Mouse (Mus musculus) kidney, postnatal 0 days (tissue): ENCODE data around the gene Rab24. TPM values are rescaled to one million over a fixed set of nuclear protein-coding genes. Genes with fewer than 3 reads are reported as not detected.

Experiments used
- ATAC-seq: fragments of 200-750 bp; cut with Nextera tagmentation; replicated peaks from 2 replicates; pipeline ENCODE4 v1.8.0; 2017; ENCODE audit warnings: low read depth, moderate number of reproducible peaks, moderate TSS enrichment, moderate library complexity; ENCODE audit not compliant: low FRiP score
- DNase-seq: peaks from one replicate; pipeline ENCODE4 v3.0.0-alpha.2; 2016; ENCODE audit warnings: low spot score
- H3K27ac ChIP-seq: fragments of 300-500 bp; sonication (generic); 2 replicates; pipeline ENCODE4 v1.5.1; 2014; ENCODE audit warnings: mild to moderate bottlenecking
- H3K27me3 ChIP-seq: fragments of 300-500 bp; sonication (generic); 2 replicates; pipeline ENCODE4 v1.6.1; 2014; ENCODE audit warnings: low read length, mixed read lengths; ENCODE audit not compliant: insufficient read depth
- H3K36me3 ChIP-seq: fragments of 300-500 bp; sonication (generic); 2 replicates; pipeline ENCODE4 v1.6.1; 2014; ENCODE audit warnings: low read length, mixed read lengths; ENCODE audit not compliant: insufficient read depth
- H3K4me1 ChIP-seq: fragments of 300-500 bp; sonication (generic); replicated peaks from 2 replicates; pipeline ENCODE4 v1.6.1; 2014; ENCODE audit warnings: antibody characterized with exemption, low read length, mixed read lengths; ENCODE audit not compliant: insufficient read depth
- H3K4me2 ChIP-seq: fragments of 300-500 bp; sonication (generic); 2 replicates; pipeline ENCODE4 v1.6.1; 2014; ENCODE audit warnings: mild to moderate bottlenecking, low read length, moderate library complexity, mixed read lengths
- H3K4me3 ChIP-seq: fragments of 300-500 bp; sonication (generic); replicated peaks from 2 replicates; pipeline ENCODE4 v1.5.1; 2014; ENCODE audit warnings: low read depth, low read length
- H3K9ac ChIP-seq: fragments of 300-500 bp; sonication (generic); 2 replicates; pipeline ENCODE4 v1.6.1; 2014; ENCODE audit warnings: low read depth, low read length
- H3K9me3 ChIP-seq: fragments of 300-500 bp; sonication (generic); replicated peaks from 2 replicates; pipeline ENCODE4 v1.6.1; 2016; ENCODE audit warnings: low read length, inconsistent platforms, mixed read lengths
- CTCF ChIP-seq: IDR thresholded peaks from 2 replicates; pipeline ENCODE4 v1.5.1; 2016; ENCODE audit warnings: antibody characterized with exemption, low read depth, mild to moderate bottlenecking, moderate library complexity
- WGBS: fragments of 180-500 bp; shearing (Covaris S2); extraction: QIAGEN DNeasy Blood & Tissue Kit; methylation state at CpG from one replicate; pipeline ENCODE4 v1.1.7; 2014; 5-methylcytosine and 5-hydroxymethylcytosine counted together
- polyA plus RNA-seq: library from polyadenylated mRNA; unstranded; fragments of >200 nt; fragmentation: Nextera tagmentation; extraction: Ambion mirVana; gene quantifications from 2 replicates; pipeline ENCODE4 v1.2.1, GENCODE M21; 2015

Gene Rab24
- polyA plus RNA-seq, 1 experiment from 2014 or later, result 93.1 TPM

DNA sequence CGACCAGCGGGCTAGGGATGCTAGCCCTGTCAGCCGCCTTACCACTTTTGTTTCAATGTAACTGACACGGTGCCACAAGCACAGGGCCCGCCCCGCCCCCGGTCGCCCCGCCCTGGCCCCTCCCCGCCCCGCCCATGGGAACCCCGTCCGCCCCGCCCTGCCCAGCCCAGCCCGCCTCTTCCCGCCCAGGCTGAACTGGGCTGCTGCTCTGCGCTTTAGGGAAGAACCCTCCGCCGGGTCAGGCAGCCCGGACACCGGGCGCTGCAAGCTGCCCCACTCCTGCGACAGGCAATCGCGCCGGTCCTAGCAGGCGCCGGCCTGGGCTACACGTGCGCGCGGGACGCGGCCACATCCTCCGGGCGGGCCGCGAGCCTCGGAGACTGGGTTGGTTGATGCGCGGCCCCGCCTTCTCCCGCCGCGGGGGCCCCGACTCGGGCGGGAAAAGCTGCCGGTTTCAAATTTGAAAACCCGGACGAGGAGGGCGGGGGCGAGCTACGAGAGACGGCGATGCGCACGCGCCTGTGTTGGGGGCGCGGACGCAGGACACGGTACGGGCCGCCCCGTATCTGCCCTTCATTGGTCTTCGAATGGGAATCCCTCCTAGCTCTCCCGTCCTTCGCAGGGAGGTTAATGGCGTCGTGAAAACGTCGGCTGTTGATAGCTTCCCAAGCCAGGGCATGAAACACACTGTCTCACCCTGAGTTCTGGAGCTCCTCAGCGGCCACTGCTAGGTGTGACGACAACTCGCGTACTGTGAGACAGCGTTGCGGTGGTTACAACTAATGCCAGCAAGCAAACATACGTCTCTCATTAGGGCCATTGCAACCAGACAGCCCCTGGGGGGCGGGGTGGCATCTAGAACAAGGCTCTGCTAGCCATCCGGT lies 8.2 kb upstream of the Rab24 start, which contains the start of gene Mxd3:
Gene Mxd3 (minus strand): TSS at position 141 of the 884 bp plus-strand sequence.
- WGBS, result under 1% methylated on average over 75 of the region's 82 CpGs

DNA sequence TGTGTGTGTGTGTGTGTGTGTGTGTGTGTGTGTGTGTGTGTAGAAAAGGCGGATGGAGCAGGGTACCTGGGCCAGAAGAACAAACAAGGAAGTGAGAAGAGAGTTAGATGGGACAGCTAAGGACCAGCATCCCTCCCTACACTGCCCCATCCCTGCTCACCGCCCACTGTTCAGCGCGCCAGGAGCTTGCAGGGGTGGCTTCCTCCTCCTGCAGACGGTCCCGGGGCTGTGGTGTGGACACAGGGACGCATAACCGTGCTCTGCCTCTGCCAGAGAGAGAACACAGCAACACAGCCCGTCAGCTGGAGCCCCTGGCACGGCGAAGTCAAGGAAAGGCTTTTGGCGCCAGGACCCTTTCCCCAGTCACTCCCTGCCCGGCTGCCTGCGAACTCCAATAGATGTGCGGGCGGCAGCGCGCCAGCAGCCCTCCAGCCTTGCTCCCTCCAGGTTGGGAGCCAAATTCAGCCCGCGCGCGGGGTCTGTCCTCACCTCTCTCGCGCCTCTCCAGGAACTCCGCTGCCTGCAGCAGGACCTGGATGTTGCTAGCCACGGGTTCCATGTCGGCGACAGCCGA lies 7.5 kb upstream of the Rab24 start:
- Histone ChIP-seq H3K4me3 (peak overlapping the region; percentile 50), H3K4me1 (peaks cover 10% of the 10 kb centered on the region), H3K4me2 (peak overlapping the region; percentile 68), H3K9ac (peak overlapping the region; percentile 54), H3K9me3 (no peaks in the 10 kb centered on the region), H3K27me3 (no peaks in the 10 kb centered on the region), H3K27ac (peak overlapping the region; percentile 3; the same call in 1 of the 2 replicates), H3K36me3 (peaks cover 15% of the 10 kb centered on the region)
- WGBS, result 0% methylated on average over 26 of the region's 29 CpGs
- DNase-seq (peak; percentile 37), ATAC-seq (peak; percentile 8)
- no peak for TF ChIP-seq CTCF

More for the DNA sequence above, 8.2 kb upstream of the Rab24 start, which contains the start of gene Mxd3:
- ATAC-seq (peak; percentile 75), DNase-seq (peak; percentile 88)
- Histone ChIP-seq H3K4me2 (peak within 1 kb of the TSS; percentile 68), H3K36me3 (peaks cover 10% of the 10 kb centered on the region; the same call in 1 of the 2 replicates), H3K4me3 (peak within 1 kb of the TSS; percentile 50), H3K27ac (peak within 1 kb of the TSS; percentile 65), H3K9me3 (no peaks in the 10 kb centered on the region), H3K9ac (peak within 1 kb of the TSS; percentile 54), H3K4me1 (peaks cover 10% of the 10 kb centered on the region), H3K27me3 (no peaks in the 10 kb centered on the region)
- TF ChIP-seq CTCF, result no peak

- no peak for DNase-seq
- H3K4me3 ChIP-seq, result peak overlapping the region; percentile 50
- TF ChIP-seq CTCF, result no peak
- no peak overlapping the region; the same call in 1 of the 2 replicates for H3K9ac ChIP-seq
- H3K4me2 ChIP-seq, result peak overlapping the region; percentile 68
- H3K9me3 ChIP-seq, result no peaks in the 10 kb centered on the region
- H3K36me3 ChIP-seq, result peaks cover 21% of the 10 kb centered on the region
- H3K27me3 ChIP-seq, result no peaks in the 10 kb centered on the region
- 77% methylated on average over 4 of the region's 4 CpGs for WGBS
- ATAC-seq, result no peak
- no peak overlapping the region for H3K27ac ChIP-seq
- H3K4me1 ChIP-seq, result peaks cover 10% of the 10 kb centered on the region
Observed at GRCm38 (mm10) chr13:55328641-55329040, 6.9 kb upstream of the Rab24 start.

- Histone ChIP-seq H3K27ac (no peak overlapping the region), H3K4me1 (peaks cover 15% of the 10 kb centered on the region), H3K4me3 (peak overlapping the region; percentile 50; the same call in 1 of the 2 replicates), H3K9ac (0 out of 2 replicates have a peak overlapping the region, but pooled peaks have one; percentile 3), H3K4me2 (peak overlapping the region; percentile 68), H3K9me3 (no peaks in the 10 kb centered on the region), H3K36me3 (peaks cover 25% of the 10 kb centered on the region), H3K27me3 (no peaks in the 10 kb centered on the region)
- WGBS, result 84% methylated on average over 6 of the region's 6 CpGs
- TF ChIP-seq CTCF, result no peak
- DNase-seq (no peak), ATAC-seq (no peak)
Observed at GRCm38 (mm10) chr13:55328171-55328570, 6.4 kb upstream of the Rab24 start.

- no peak overlapping the region for H3K9ac ChIP-seq
- H3K27ac ChIP-seq, result no peak overlapping the region
- no peak overlapping the region for H3K4me2 ChIP-seq
- H3K36me3 ChIP-seq, result peaks cover 26% of the 10 kb centered on the region
- peaks cover 18% of the 10 kb centered on the region for H3K4me1 ChIP-seq
- H3K27me3 ChIP-seq, result no peaks in the 10 kb centered on the region
- DNase-seq, result peak; percentile 90
- ATAC-seq, result peak; percentile 34; the same call in 1 of the 2 replicates
- TF ChIP-seq CTCF, result peak; percentile 89
- no peaks in the 10 kb centered on the region for H3K9me3 ChIP-seq
- no peak overlapping the region for H3K4me3 ChIP-seq
- 52% methylated on average over 8 of the region's 8 CpGs for WGBS
Observed at GRCm38 (mm10) chr13:55327633-55328032, 5.9 kb upstream of the Rab24 start.

GRCm38 (mm10) chr13:55327169-55327568 lies 5.4 kb upstream of the Rab24 start:
- Histone ChIP-seq H3K27me3 (no peaks in the 10 kb centered on the region), H3K4me3 (no peak overlapping the region), H3K9me3 (no peaks in the 10 kb centered on the region), H3K9ac (no peak overlapping the region), H3K36me3 (peaks cover 26% of the 10 kb centered on the region), H3K4me2 (no peak overlapping the region), H3K4me1 (peaks cover 18% of the 10 kb centered on the region), H3K27ac (peak overlapping the region; percentile 13; the same call in 1 of the 2 replicates)
- ATAC-seq (no peak), DNase-seq (no peak)
- 49% methylated on average over 4 of the region's 4 CpGs for WGBS
- TF ChIP-seq CTCF, result no peak
